Mouse (Mus musculus): ENCODE results near the gene Txk.

Gene Txk

GRCm38 (mm10) chr5:72752585-72752984 lies at the start of gene Txk:
TSS of gene Txk (minus strand) at chr5:72752777.
- Histone ChIP-seq H3K4me3 (replicated peaks; ENCODE audit: low read length) (no peak within 1 kb of the TSS), H3K4me1 (replicated peaks; ENCODE audit: low read depth, low read length) (0 out of 2 replicates have a peak, but pooled peaks cover 3% of the 10 kb centered on the region), H3K36me3 (ENCODE audit: insufficient read depth, low read length) (no peaks in the 10 kb centered on the region), H3K27me3 (ENCODE audit: insufficient read depth, low read length) (0 out of 2 replicates have a peak, but pooled peaks cover 8% of the 10 kb centered on the region), H3K9me3 (ENCODE audit: low read length) (no peaks in the 10 kb centered on the region)
- TF ChIP-seq POU5F1 (IDR thresholded peaks at IDR 0.05; ENCODE audit: borderline replicate concordance, low read length), result no peak
- TF ChIP-seq NANOG (IDR thresholded peaks at IDR 0.05; ENCODE audit: borderline replicate concordance, low read length), result no peak
- TF ChIP-seq CTCF (conservative IDR thresholded peaks at IDR 0.05; ENCODE audit: low read length), result no peak

- H3K4me1 ChIP-seq (replicated peaks; ENCODE audit: low read depth, low read length), result 0 out of 2 replicates have a peak, but pooled peaks cover 4% of the 10 kb centered on the region
- H3K9me3 ChIP-seq (ENCODE audit: low read length), result no peaks in the 10 kb centered on the region
- H3K27me3 ChIP-seq (ENCODE audit: insufficient read depth, low read length), result peaks cover 6% of the 10 kb centered on the region; the same call in 1 of the 2 replicates
- TF ChIP-seq POU5F1 (IDR thresholded peaks at IDR 0.05; ENCODE audit: borderline replicate concordance, low read length) (no peak), CTCF (conservative IDR thresholded peaks at IDR 0.05; ENCODE audit: low read length) (no peak), NANOG (IDR thresholded peaks at IDR 0.05; ENCODE audit: borderline replicate concordance, low read length) (no peak)
- no peak overlapping the region for H3K4me3 ChIP-seq (replicated peaks; ENCODE audit: low read length)
- H3K36me3 ChIP-seq (ENCODE audit: insufficient read depth, low read length), result no peaks in the 10 kb centered on the region
Measured at GRCm38 (mm10) chr5:72798563-72798962, 46.0 kb upstream of the Txk start.

- H3K36me3 ChIP-seq (ENCODE audit: insufficient read depth, low read length), result no peaks in the 10 kb centered on the region
- H3K27me3 ChIP-seq (ENCODE audit: insufficient read depth, low read length), result peaks cover 9% of the 10 kb centered on the region; the same call in 1 of the 2 replicates
- H3K4me3 ChIP-seq (replicated peaks; ENCODE audit: low read length), result peak overlapping the region; percentile 17
- TF ChIP-seq CTCF (conservative IDR thresholded peaks at IDR 0.05; ENCODE audit: low read length), result no peak
- H3K9me3 ChIP-seq (ENCODE audit: low read length), result no peaks in the 10 kb centered on the region
- H3K4me1 ChIP-seq (replicated peaks; ENCODE audit: low read depth, low read length), result 0 out of 2 replicates have a peak, but pooled peaks cover 4% of the 10 kb centered on the region
Measured at GRCm38 (mm10) chr5:72796186-72796613, 43.6 kb upstream of the Txk start.

GRCm38 (mm10) chr5:72793309-72793850 lies 40.8 kb upstream of the Txk start:
- H3K4me1 ChIP-seq (replicated peaks; ENCODE audit: low read depth, low read length), result 0 out of 2 replicates have a peak, but pooled peaks cover 4% of the 10 kb centered on the region
- TF ChIP-seq POU5F1 (IDR thresholded peaks at IDR 0.05; ENCODE audit: borderline replicate concordance, low read length), result no peak
- no peak for TF ChIP-seq NANOG (IDR thresholded peaks at IDR 0.05; ENCODE audit: borderline replicate concordance, low read length)
- TF ChIP-seq CTCF (conservative IDR thresholded peaks at IDR 0.05; ENCODE audit: low read length), result no peak
- H3K4me3 ChIP-seq (replicated peaks; ENCODE audit: low read length), result no peak overlapping the region
- no peaks in the 10 kb centered on the region for H3K36me3 ChIP-seq (ENCODE audit: insufficient read depth, low read length)
- peaks cover 9% of the 10 kb centered on the region; the same call in 1 of the 2 replicates for H3K27me3 ChIP-seq (ENCODE audit: insufficient read depth, low read length)
- no peaks in the 10 kb centered on the region for H3K9me3 ChIP-seq (ENCODE audit: low read length)

GRCm38 (mm10) chr5:72791789-72792188 lies 39.2 kb upstream of the Txk start:
- H3K27me3 ChIP-seq (ENCODE audit: insufficient read depth, low read length), result peaks cover 9% of the 10 kb centered on the region; the same call in 1 of the 2 replicates
- no peaks in the 10 kb centered on the region for H3K36me3 ChIP-seq (ENCODE audit: insufficient read depth, low read length)
- 0 out of 2 replicates have a peak, but pooled peaks cover 4% of the 10 kb centered on the region for H3K4me1 ChIP-seq (replicated peaks; ENCODE audit: low read depth, low read length)
- no peak overlapping the region for H3K4me3 ChIP-seq (replicated peaks; ENCODE audit: low read length)
- H3K9me3 ChIP-seq (ENCODE audit: low read length), result no peaks in the 10 kb centered on the region
- TF ChIP-seq CTCF (conservative IDR thresholded peaks at IDR 0.05; ENCODE audit: low read length) (no peak), NANOG (IDR thresholded peaks at IDR 0.05; ENCODE audit: borderline replicate concordance, low read length) (no peak), POU5F1 (IDR thresholded peaks at IDR 0.05; ENCODE audit: borderline replicate concordance, low read length) (no peak)

GRCm38 (mm10) chr5:72791386-72791785 lies 38.8 kb upstream of the Txk start:
- H3K9me3 ChIP-seq (ENCODE audit: low read length), result no peaks in the 10 kb centered on the region
- peaks cover 9% of the 10 kb centered on the region; the same call in 1 of the 2 replicates for H3K27me3 ChIP-seq (ENCODE audit: insufficient read depth, low read length)
- H3K4me3 ChIP-seq (replicated peaks; ENCODE audit: low read length), result no peak overlapping the region
- no peak; the same call in 1 of the 2 replicates for TF ChIP-seq NANOG (IDR thresholded peaks at IDR 0.05; ENCODE audit: borderline replicate concordance, low read length)
- no peak for TF ChIP-seq CTCF (conservative IDR thresholded peaks at IDR 0.05; ENCODE audit: low read length)
- TF ChIP-seq POU5F1 (IDR thresholded peaks at IDR 0.05; ENCODE audit: borderline replicate concordance, low read length), result no peak
- no peaks in the 10 kb centered on the region for H3K36me3 ChIP-seq (ENCODE audit: insufficient read depth, low read length)
- H3K4me1 ChIP-seq (replicated peaks; ENCODE audit: low read depth, low read length), result 0 out of 2 replicates have a peak, but pooled peaks cover 4% of the 10 kb centered on the region

GRCm38 (mm10) chr5:72785451-72785850 lies 32.9 kb upstream of the Txk start:
- H3K27me3 ChIP-seq (ENCODE audit: insufficient read depth, low read length), result no peaks in the 10 kb centered on the region
- H3K9me3 ChIP-seq (ENCODE audit: low read length), result no peaks in the 10 kb centered on the region
- no peaks in the 10 kb centered on the region for H3K36me3 ChIP-seq (ENCODE audit: insufficient read depth, low read length)
- H3K4me1 ChIP-seq (replicated peaks; ENCODE audit: low read depth, low read length), result no peaks in the 10 kb centered on the region
- no peak for TF ChIP-seq NANOG (IDR thresholded peaks at IDR 0.05; ENCODE audit: borderline replicate concordance, low read length)
- TF ChIP-seq POU5F1 (IDR thresholded peaks at IDR 0.05; ENCODE audit: borderline replicate concordance, low read length), result no peak
- no peak for TF ChIP-seq CTCF (conservative IDR thresholded peaks at IDR 0.05; ENCODE audit: low read length)
- H3K4me3 ChIP-seq (replicated peaks; ENCODE audit: low read length), result no peak overlapping the region

- Histone ChIP-seq H3K4me1 (replicated peaks; ENCODE audit: low read depth, low read length) (no peaks in the 10 kb centered on the region), H3K27me3 (ENCODE audit: insufficient read depth, low read length) (no peaks in the 10 kb centered on the region), H3K4me3 (replicated peaks; ENCODE audit: low read length) (no peak overlapping the region), H3K36me3 (ENCODE audit: insufficient read depth, low read length) (no peaks in the 10 kb centered on the region), H3K9me3 (ENCODE audit: low read length) (no peaks in the 10 kb centered on the region)
- TF ChIP-seq POU5F1 (IDR thresholded peaks at IDR 0.05; ENCODE audit: borderline replicate concordance, low read length) (no peak), CTCF (conservative IDR thresholded peaks at IDR 0.05; ENCODE audit: low read length) (no peak), NANOG (IDR thresholded peaks at IDR 0.05; ENCODE audit: borderline replicate concordance, low read length) (no peak)
Measured at GRCm38 (mm10) chr5:72784719-72785118, 32.1 kb upstream of the Txk start.

GRCm38 (mm10) chr5:72783957-72784356 lies 31.4 kb upstream of the Txk start:
- Histone ChIP-seq H3K4me1 (replicated peaks; ENCODE audit: low read depth, low read length) (no peaks in the 10 kb centered on the region), H3K9me3 (ENCODE audit: low read length) (no peaks in the 10 kb centered on the region), H3K4me3 (replicated peaks; ENCODE audit: low read length) (no peak overlapping the region), H3K27me3 (ENCODE audit: insufficient read depth, low read length) (no peaks in the 10 kb centered on the region), H3K36me3 (ENCODE audit: insufficient read depth, low read length) (no peaks in the 10 kb centered on the region)
- TF ChIP-seq NANOG (IDR thresholded peaks at IDR 0.05; ENCODE audit: borderline replicate concordance, low read length), result no peak
- no peak for TF ChIP-seq POU5F1 (IDR thresholded peaks at IDR 0.05; ENCODE audit: borderline replicate concordance, low read length)
- no peak for TF ChIP-seq CTCF (conservative IDR thresholded peaks at IDR 0.05; ENCODE audit: low read length)

Data from E14TG2a.4 (cell line).